Mouse (Mus musculus): Measurements from ENCODE around the gene 4930404H24Rik.

Gene 4930404H24Rik

DNA sequence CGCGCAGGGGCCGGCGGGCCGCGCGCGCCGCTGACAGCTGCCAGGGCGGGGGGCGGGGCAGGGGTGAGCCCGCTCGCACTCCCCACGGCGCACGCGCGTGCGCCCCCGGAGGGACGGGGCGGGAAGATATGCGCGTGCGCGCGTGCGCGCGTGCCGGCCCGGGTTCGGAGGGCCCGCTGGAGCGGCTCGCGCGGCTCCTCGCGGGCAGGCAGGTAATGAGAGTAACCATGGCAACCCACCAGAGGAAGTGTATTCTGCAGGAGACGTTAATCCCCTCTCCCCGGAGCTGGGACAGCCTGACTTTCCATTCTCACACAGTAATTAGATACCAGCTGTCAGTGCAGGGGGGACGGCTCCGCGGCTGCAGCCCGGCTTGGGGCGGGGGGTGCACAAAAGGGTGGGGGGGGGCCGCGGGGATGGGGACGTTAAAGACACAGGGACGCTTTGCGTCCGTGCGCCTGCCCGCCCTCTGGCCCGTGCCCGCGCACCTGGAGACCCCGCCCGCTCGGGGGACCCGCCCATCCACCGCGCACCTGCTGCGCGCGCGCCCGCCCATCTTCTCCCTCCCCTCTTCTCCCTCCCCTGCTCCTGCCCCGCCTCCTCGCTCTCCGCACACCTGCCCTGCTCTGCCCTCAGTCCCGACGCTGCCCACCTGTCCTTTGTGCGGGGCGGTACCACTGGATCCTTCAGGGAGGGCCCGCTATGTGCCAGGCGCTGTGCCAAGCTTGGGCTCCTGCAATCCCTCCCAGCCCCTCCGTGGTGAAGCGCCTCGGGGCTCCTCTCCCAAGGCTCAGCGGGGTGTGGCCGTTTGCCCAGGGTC lies at the start of gene 4930404H24Rik:
4930404H24Rik (plus strand) TSS at position 218 of the 820 bp plus-strand sequence.
- peak; percentile 39 for DNase-seq (ENCODE audit: low spot score)

DNA sequence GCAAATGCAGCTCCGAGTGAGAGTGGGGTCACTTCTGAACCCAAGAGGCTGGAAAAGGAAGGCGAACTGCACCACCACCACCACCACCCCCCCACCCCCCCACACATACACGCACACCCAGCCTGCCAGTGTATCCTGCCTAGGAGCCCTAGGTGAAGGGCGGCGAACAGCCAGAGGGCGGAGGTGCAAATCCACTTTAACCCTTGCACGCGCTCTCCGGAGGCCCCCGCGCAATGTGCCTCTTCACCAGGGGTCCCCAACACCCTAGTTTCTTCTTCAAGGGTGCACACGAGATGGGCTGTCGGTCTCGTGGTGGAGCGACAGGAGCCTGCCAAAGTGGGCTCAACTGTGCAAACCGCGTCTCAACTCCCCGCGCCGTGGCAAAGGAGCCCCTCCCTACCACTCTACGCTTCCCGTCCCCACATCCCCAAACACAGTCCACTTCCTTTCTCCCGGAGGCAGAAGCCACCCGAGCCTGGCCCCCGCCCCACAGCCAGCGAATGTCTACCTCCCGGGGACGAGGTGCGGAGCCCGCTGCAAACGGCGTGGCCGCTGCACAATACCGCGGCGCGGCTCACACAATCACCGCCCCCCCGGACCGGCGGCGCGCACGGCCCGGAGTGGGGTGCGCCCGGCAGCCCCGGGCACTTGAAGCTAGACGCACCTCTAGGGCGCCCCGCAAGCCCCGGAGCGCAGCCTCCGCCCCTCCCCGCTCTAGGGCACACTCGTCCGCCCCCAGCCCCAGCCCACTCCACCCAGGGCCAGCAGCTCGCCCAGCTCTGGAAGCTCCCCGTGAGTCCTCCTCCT lies 49.0 kb upstream of the 4930404H24Rik start:
- peak; percentile 30 for DNase-seq (ENCODE audit: low spot score)

- DNase-seq (ENCODE audit: low spot score): peak; percentile 48
These were observed 48.1 kb upstream of the 4930404H24Rik start for GRCm38 (mm10) chr2:153444254-153445136.

GRCm38 (mm10) chr2:153445137-153446016 lies 47.2 kb upstream of the 4930404H24Rik start:
- no peak for DNase-seq (ENCODE audit: low spot score)

GRCm38 (mm10) chr2:153446017-153446408 lies 46.6 kb upstream of the 4930404H24Rik start:
- peak; percentile 45 for DNase-seq (ENCODE audit: low spot score)

DNA sequence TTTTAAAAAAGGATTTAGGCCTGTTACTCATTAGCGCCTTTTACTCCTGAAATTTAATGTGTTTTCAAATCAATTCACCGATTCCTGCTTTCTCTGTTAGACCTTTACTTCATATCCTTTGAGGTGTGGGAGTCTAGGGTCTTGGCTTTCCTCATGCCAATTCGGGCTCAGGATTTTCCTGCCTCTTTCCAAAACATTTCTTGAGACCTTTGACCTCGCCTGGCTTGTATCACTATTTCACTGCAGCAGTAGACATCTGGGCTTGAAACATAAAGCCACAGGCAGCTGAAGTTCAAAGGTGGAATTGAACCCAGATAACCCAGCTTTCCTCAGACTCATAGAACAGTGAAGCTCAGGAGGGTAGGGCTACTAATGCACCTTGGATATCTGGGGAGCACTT lies 46.1 kb upstream of the 4930404H24Rik start:
- no peak for DNase-seq (ENCODE audit: low spot score)

DNA sequence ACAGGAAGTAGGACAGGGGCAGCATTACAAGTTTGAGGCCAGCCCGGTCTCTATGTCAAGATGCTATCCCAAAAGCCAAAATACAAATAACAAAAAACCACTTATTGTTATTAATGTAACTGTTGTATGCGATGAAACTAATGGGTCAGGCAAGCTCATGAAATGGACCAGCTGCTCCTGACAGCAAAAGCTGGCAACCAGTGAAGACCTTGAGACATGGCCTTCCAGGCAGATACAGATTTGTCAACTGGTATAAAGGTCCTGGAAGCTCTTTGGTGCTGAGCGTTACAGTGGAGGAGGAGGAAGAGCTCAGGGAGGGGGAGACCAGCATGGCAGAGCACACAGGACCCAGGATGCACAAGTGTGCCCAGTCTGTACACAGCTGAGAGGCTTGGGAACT lies 44.9 kb upstream of the 4930404H24Rik start:
- no peak for DNase-seq (ENCODE audit: low spot score)

DNA sequence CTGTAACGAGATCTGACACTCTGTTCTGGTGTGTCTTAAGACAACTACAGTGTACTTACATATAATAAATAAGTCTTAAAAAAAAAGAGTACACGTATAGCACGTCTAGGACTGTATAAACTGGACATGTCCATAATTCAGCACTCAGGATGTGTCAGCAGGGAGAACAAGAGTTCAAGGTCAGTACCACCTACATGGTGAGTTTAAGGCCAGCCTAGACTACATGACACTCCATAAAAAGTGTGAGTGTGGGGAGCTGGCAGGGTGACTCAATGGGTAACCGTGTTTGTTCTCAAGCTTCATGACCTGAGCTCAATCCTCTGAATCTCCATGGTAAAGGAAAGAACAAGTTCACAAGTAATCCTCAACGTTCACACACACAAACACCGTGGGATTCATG lies 44.1 kb upstream of the 4930404H24Rik start:
- no peak for DNase-seq (ENCODE audit: low spot score)

DNA sequence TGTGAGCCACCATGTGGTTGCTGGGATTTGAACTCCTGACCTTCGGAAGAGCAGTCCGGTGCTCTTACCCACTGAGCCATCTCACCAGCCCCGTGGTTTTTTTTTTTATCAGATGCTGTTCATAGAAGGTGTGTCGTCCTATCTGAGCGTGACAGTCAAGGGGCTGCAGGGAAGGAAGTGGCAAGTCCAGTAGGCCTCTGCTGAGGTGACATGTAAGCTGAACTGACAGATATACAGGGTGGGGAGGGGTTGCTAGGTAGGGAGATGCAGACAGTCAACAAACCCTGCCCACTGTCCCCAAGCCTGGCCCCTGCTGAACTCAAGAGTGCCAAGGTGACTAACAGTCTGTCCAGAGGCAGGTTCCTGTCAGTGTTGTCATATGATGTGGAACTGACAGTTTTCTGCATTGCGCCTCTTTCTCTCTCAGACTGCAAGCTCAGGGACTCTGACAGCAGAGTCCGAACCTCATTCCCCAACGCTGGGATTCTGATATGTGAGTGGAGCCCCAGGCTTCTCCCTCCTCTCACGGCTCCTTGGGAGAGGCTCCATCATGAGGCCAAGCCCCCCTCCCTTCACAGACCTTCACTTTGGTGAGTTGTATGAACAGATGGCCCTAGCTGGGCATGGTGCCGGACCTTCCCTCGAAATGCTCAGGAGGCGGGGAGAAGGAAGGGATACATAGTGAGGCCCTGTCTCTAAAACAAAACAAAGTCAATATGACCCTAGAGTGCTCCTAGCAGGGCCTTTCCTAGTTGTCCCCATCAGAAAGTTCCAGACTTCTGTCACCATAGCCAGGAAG lies 38.4 kb upstream of the 4930404H24Rik start:
- no peak for DNase-seq (ENCODE audit: low spot score)

DNA sequence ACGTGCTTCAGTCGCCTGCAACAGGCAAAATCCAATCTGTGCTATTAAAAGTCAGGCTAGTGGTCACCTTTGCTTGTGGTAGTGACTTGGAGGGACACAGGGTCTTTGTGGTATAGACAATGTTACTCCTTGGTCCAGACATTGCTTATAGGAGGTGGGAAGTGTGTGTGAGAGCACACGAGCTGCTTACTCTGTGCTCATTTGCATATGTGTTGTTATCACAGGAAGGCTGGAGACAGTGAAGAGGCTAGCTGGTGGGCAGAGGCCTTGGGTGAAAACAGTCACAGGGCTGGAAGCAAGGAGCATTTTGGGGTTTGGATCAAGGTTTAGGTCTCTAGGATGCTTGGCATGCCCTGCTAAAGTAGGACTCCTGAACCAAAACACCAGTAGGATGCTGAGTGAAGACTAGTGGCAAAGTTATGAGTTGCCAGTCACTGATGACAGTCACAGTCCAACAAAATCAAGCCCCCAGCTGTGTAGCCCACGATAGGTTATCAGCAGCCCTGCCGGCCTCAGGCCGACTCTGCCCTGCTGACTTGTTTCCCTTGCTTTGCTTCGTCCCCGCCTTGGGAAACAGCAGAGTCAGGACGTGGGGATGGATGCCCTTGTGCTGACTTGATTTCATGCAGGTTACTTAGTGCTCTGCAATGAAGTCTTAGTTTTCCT lies 37.6 kb upstream of the 4930404H24Rik start:
- no peak for DNase-seq (ENCODE audit: low spot score)

DNA sequence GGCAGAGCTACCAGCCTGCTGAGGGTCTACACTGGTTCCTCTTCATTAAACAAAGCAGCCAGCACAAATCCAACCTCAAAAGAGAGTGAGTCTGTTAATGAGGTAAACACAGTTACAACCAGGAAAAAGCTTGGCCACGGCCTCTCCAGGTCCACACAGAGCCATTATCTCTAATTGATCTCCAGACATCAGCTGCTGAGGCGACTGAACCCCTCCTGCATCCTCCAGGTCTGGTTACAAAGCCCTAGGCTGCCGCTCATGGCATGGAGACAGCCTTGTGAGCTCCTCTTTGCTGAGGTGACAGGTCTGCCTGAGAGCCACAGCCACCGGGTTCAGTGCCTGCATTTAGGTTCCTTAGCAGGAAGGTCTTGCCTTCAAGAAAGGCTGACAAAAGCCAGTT lies 35.1 kb upstream of the 4930404H24Rik start:
- no peak for DNase-seq (ENCODE audit: low spot score)

DNA sequence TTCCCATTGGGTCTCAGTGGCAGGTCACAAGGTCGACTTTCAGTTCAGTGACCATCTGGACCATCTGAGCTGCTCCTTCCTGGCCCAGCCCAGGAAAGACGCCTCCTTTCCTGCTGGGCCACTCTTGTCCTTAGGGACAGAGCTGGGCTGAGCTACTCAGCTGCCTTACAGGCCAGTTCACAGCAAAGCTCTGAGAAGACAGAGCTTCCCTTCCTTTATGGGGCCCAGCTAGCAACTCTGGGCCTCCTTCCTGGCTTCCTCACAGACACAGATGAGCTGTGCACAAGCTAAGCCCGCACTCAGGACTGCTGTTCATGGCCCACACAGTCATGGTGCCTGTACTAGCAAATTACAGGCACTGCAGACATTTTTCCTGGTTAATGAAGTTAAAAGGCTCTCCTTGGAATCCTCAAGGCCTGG lies 34.6 kb upstream of the 4930404H24Rik start:
- no peak for DNase-seq (ENCODE audit: low spot score)

GRCm38 (mm10) chr2:153463257-153463656 lies 29.3 kb upstream of the 4930404H24Rik start:
- no peak for DNase-seq (ENCODE audit: low spot score)

GRCm38 (mm10) chr2:153467372-153467771 lies 25.2 kb upstream of the 4930404H24Rik start:
- DNase-seq (ENCODE audit: low spot score): no peak

DNA sequence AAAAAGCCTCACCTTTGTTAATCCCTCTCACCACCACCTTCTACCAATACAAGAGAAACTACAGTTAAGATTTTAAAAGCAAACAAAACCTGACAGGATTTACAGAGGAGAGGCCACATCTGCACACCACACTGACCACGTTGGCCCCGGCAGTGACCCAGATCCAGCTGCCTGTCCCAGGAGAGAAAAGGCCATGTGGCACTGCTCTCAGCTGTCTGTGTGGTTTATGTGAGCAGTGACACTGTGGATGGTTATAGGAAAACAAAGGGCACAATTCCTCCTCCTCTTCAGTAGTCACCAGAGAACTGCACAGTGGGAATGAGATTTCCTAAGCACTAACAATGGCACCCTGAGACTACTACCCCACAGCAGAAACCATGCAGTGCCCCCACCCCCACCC lies 23.3 kb upstream of the 4930404H24Rik start:
- DNase-seq (ENCODE audit: low spot score): no peak

DNA sequence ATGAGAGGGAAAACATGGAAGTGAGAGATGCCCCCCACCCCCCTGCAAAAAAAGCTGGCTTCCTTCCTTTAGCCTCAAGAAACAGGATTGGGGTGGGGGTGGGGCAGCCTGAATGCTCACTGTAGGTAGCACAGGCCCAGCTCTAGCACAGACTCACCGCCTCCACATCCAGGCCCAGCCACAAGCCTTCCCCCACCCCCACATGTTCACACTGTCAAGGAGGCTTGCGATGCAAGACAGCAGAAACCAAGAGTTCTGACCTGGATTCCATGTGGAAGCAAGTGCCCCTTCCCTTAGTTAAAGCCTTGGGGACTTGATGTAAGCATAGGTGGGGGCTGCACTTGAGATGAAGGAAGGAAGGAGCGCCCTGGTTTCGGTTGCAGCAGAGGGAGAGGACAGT lies 22.8 kb upstream of the 4930404H24Rik start:
- no peak for DNase-seq (ENCODE audit: low spot score)

DNA sequence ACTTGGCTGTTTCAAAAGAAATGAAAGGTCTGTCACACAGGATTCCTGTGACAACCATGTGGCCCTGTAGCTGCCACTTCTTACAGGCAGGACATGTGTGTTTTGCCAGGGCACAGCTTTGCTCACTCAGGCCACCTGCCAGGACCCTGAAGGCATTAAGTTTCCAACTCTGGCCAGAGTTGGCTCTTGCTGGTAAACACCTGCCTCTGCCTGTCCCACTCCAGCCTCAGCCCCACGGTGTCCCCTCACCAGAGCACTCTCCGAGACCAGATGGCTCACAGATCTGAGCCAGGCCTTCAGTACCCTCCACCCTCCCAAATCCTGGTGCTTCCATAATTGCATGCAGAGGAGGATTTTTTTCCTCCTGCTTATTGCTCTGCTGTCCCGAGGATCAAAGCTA lies 21.6 kb upstream of the 4930404H24Rik start:
- no peak for DNase-seq (ENCODE audit: low spot score)

- DNase-seq (ENCODE audit: low spot score): no peak
These were observed 17.2 kb upstream of the 4930404H24Rik start for GRCm38 (mm10) chr2:153475114-153476112.

All from ovary, postnatal 14 days (tissue).